19 mouse cellular contexts compared by ENCODE assay signal in the genomic region with DNA sequence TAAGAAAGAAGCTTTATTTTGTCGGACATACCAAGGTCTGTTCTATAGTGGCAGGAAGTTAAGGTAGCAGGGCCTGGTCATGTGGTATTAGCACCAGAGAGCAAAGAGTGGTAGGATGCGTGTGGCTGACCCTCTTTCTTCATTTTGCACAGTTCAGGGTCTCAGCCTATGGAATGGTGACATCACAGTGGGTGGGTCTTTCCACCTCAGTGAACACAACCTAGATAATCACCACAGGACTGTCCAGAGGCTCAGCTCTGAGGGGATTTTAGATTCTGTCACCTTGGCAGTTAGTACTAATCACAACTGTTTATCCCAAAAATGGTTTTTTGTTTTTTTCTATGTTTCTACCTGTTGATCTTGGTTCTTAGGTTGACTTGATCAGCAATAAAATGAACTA.
"Had no signal": no experiment of that assay in that cellular context is flagged by ENCODE, and none has a peak within 500 bp of the region (broad histone marks: within the 10 kb centered on the region; RNA-seq: fewer than 3 reads in every experiment).

No protein-coding gene starts in this region.

- H3K27me3 ChIP-seq: liver, embryonic 15.5 days; lung, embryonic 15.5 days; megakaryocyte, embryonic 14.5 days; neural tube, embryonic 12.5 days; stomach, embryonic 15.5 days had no signal

- H3K4me1 ChIP-seq: liver, embryonic 15.5 days; lung, embryonic 15.5 days; megakaryocyte, embryonic 14.5 days; midbrain, embryonic 12.5 days; neural tube, embryonic 12.5 days; stomach, embryonic 15.5 days had no signal

- DNase-seq: liver, postnatal 0 days; lung, adult 2 months; lung, postnatal 14 days; lung, postnatal 36 days; midbrain, embryonic 14.5 days; right cerebral cortex, postnatal 14 days; thymus, adult 2 months; thymus, postnatal 25 days; thymus, postnatal 4 days had no signal

- H3K27ac ChIP-seq: liver, embryonic 15.5 days; lung, embryonic 15.5 days; macrophage; midbrain, embryonic 12.5 days; neural tube, embryonic 12.5 days; stomach, embryonic 15.5 days; stomach, postnatal 0 days had no signal

- H3K4me3 ChIP-seq: liver, embryonic 15.5 days; lung, embryonic 15.5 days; megakaryocyte, embryonic 14.5 days; midbrain, embryonic 12.5 days; neural tube, embryonic 12.5 days; stomach, embryonic 15.5 days had no signal

- H3K4me2 ChIP-seq: liver, embryonic 15.5 days; lung, embryonic 15.5 days; midbrain, embryonic 12.5 days; neural tube, embryonic 12.5 days; stomach, embryonic 15.5 days had no signal

- H3K36me3 ChIP-seq: liver, embryonic 15.5 days; lung, embryonic 15.5 days; midbrain, embryonic 12.5 days; neural tube, embryonic 12.5 days; stomach, embryonic 15.5 days had no signal

- H3K9ac ChIP-seq: liver, embryonic 15.5 days; liver, postnatal 0 days; lung, embryonic 15.5 days; midbrain, embryonic 12.5 days; neural tube, embryonic 12.5 days; stomach, embryonic 15.5 days had no signal

- ATAC-seq: liver, postnatal 0 days; lung, postnatal 0 days; midbrain, embryonic 16.5 days had no signal

- H3K9me3 ChIP-seq: liver, embryonic 15.5 days; lung, embryonic 15.5 days; midbrain, embryonic 12.5 days; neural tube, embryonic 12.5 days; stomach, embryonic 15.5 days had no signal
